Mouse (Mus musculus) liver, embryonic 16.5 days (tissue): ENCODE results near the gene Ubr4. TPM values are rescaled to one million over a fixed set of nuclear protein-coding genes. Genes with fewer than 3 reads are reported as not detected.
A peak's percentile ranks its signal among the peaks of the same experiment; 100 is the strongest.

Experiments
- ATAC-seq: fragments of 200-750 bp; cut with Nextera tagmentation; 2 replicates; pipeline ENCODE4 v1.8.0; 2017; ENCODE audit warnings: low read depth, mild to moderate bottlenecking, moderate number of reproducible peaks, moderate library complexity
- H3K27ac ChIP-seq: fragments of 300-500 bp; sonication (generic); 2 replicates; pipeline ENCODE4 v1.5.1; 2014; ENCODE audit warnings: mild to moderate bottlenecking, low read length
- H3K27me3 ChIP-seq: fragments of 300-500 bp; sonication (generic); 2 replicates; pipeline ENCODE4 v1.6.1; 2014; ENCODE audit warnings: low read depth, low read length, mixed read lengths; ENCODE audit not compliant: control insufficient read depth, insufficient read depth
- H3K36me3 ChIP-seq: fragments of 300-500 bp; sonication (generic); 2 replicates; pipeline ENCODE4 v1.6.1; 2014; ENCODE audit warnings: mild to moderate bottlenecking; ENCODE audit not compliant: control insufficient read depth, insufficient read depth
- H3K4me1 ChIP-seq: fragments of 300-500 bp; sonication (generic); 2 replicates; pipeline ENCODE4 v1.6.1; 2014; ENCODE audit warnings: low read depth, low read length, mixed read lengths; ENCODE audit not compliant: control insufficient read depth
- H3K4me2 ChIP-seq: fragments of 300-500 bp; sonication (generic); 2 replicates; pipeline ENCODE4 v1.6.1; 2014; ENCODE audit warnings: low read depth, low read length, mixed read lengths
- H3K4me3 ChIP-seq: fragments of 300-500 bp; sonication (generic); 2 replicates; pipeline ENCODE4 v1.5.1; 2014; ENCODE audit warnings: low read depth, mild to moderate bottlenecking, low read length
- H3K9ac ChIP-seq: fragments of 300-500 bp; sonication (generic); 2 replicates; pipeline ENCODE4 v1.6.1; 2014; ENCODE audit warnings: low read depth, low read length
- H3K9me3 ChIP-seq: fragments of 300-500 bp; sonication (generic); replicated peaks from 2 replicates; pipeline ENCODE4 v1.6.1; 2016; ENCODE audit warnings: low read length; ENCODE audit not compliant: control insufficient read depth
- WGBS: fragments of 180-500 bp; shearing (Covaris S2); extraction: QIAGEN DNeasy Blood & Tissue Kit; methylation state at CpG from one replicate; pipeline ENCODE4 v1.1.7; 2014; ENCODE audit not compliant: insufficient replicate concordance; 5-methylcytosine and 5-hydroxymethylcytosine counted together
- polyA plus RNA-seq: library from polyadenylated mRNA; unstranded; fragments of >200 nt; fragmentation: Nextera tagmentation; extraction: Ambion mirVana; gene quantifications from 2 replicates; pipeline ENCODE4 v1.2.1, GENCODE M21; 2015

Ubr4 gene
- polyA plus RNA-seq, 1 experiment from 2014 or later: 42.9 TPM

- Histone ChIP-seq H3K9me3 (no peaks in the 10 kb centered on the region), H3K36me3 (peaks cover 91% of the 10 kb centered on the region), H3K27me3 (no peaks in the 10 kb centered on the region), H3K4me3 (no peak overlapping the region), H3K4me1 (no peaks in the 10 kb centered on the region; the same call in 1 of the 2 replicates), H3K4me2 (no peak overlapping the region), H3K9ac (no peak overlapping the region), H3K27ac (no peak overlapping the region)
- no peak for ATAC-seq
- 55% methylated on average over 6 of the region's 6 CpGs for WGBS
Measured at GRCm38 (mm10) chr4:139454339-139454738, 101.9 kb downstream of the Ubr4 start.

GRCm38 (mm10) chr4:139459970-139460369 is 107.6 kb downstream of the Ubr4 start:
- Histone ChIP-seq H3K4me1 (no peaks in the 10 kb centered on the region; the same call in 1 of the 2 replicates), H3K27me3 (no peaks in the 10 kb centered on the region), H3K4me3 (no peak overlapping the region), H3K9ac (no peak overlapping the region), H3K36me3 (peaks cover 93% of the 10 kb centered on the region), H3K9me3 (no peaks in the 10 kb centered on the region), H3K27ac (no peak overlapping the region), H3K4me2 (no peak overlapping the region)
- WGBS: 85% methylated on average over 15 of the region's 15 CpGs
- ATAC-seq: no peak

- H3K36me3 ChIP-seq: peaks cover 90% of the 10 kb centered on the region
- no peak overlapping the region for H3K4me3 ChIP-seq
- H3K4me2 ChIP-seq: no peak overlapping the region
- H3K27me3 ChIP-seq: no peaks in the 10 kb centered on the region
- ATAC-seq: no peak
- H3K9me3 ChIP-seq: no peaks in the 10 kb centered on the region
- 91% methylated on average over 12 of the region's 12 CpGs for WGBS
- H3K27ac ChIP-seq: no peak overlapping the region
- H3K4me1 ChIP-seq: no peaks in the 10 kb centered on the region
- no peak overlapping the region for H3K9ac ChIP-seq
Measured at GRCm38 (mm10) chr4:139464163-139464562, 111.8 kb downstream of the Ubr4 start.

GRCm38 (mm10) chr4:139466541-139466940 is 114.1 kb downstream of the Ubr4 start:
- Histone ChIP-seq H3K4me3 (no peak overlapping the region), H3K27ac (no peak overlapping the region), H3K4me2 (no peak overlapping the region), H3K9ac (no peak overlapping the region), H3K27me3 (no peaks in the 10 kb centered on the region), H3K9me3 (no peaks in the 10 kb centered on the region), H3K4me1 (no peaks in the 10 kb centered on the region), H3K36me3 (peaks cover 92% of the 10 kb centered on the region)
- ATAC-seq: no peak
- WGBS: 85% methylated on average over 6 of the region's 6 CpGs

- no peak overlapping the region for H3K4me2 ChIP-seq
- peak; percentile 66 for ATAC-seq
- 55% methylated on average over 7 of the region's 7 CpGs for WGBS
- no peaks in the 10 kb centered on the region for H3K27me3 ChIP-seq
- no peaks in the 10 kb centered on the region for H3K9me3 ChIP-seq
- H3K36me3 ChIP-seq: peaks cover 95% of the 10 kb centered on the region
- no peak overlapping the region for H3K9ac ChIP-seq
- H3K4me3 ChIP-seq: no peak overlapping the region
- no peak overlapping the region for H3K27ac ChIP-seq
- no peaks in the 10 kb centered on the region for H3K4me1 ChIP-seq
Measured at GRCm38 (mm10) chr4:139470198-139470597, 117.8 kb downstream of the Ubr4 start.

GRCm38 (mm10) chr4:139476663-139477625 is 124.5 kb downstream of the Ubr4 start:
- no peak overlapping the region for H3K4me2 ChIP-seq
- H3K36me3 ChIP-seq: peaks cover 93% of the 10 kb centered on the region

GRCm38 (mm10) chr4:139477983-139478382 is 125.6 kb downstream of the Ubr4 start:
- Histone ChIP-seq H3K9me3 (no peaks in the 10 kb centered on the region), H3K27ac (no peak overlapping the region), H3K27me3 (no peaks in the 10 kb centered on the region), H3K9ac (no peak overlapping the region), H3K36me3 (peaks cover 93% of the 10 kb centered on the region), H3K4me2 (no peak overlapping the region), H3K4me3 (no peak overlapping the region), H3K4me1 (no peaks in the 10 kb centered on the region)
- no peak for ATAC-seq
- WGBS: 70% methylated on average over 2 of the region's 2 CpGs

More at GRCm38 (mm10) chr4:139476663-139477625, 124.5 kb downstream of the Ubr4 start:
- Histone ChIP-seq H3K9ac (no peak overlapping the region), H3K27ac (no peak overlapping the region), H3K4me1 (no peaks in the 10 kb centered on the region), H3K27me3 (no peaks in the 10 kb centered on the region), H3K4me3 (no peak overlapping the region), H3K9me3 (no peaks in the 10 kb centered on the region)
- no peak for ATAC-seq
- WGBS: 88% methylated on average over 16 of the region's 16 CpGs

GRCm38 (mm10) chr4:139479176-139479575 is 126.8 kb downstream of the Ubr4 start:
- no peak overlapping the region for H3K9ac ChIP-seq
- no peak for ATAC-seq
- H3K36me3 ChIP-seq: peaks cover 93% of the 10 kb centered on the region
- H3K27me3 ChIP-seq: no peaks in the 10 kb centered on the region
- no peaks in the 10 kb centered on the region for H3K9me3 ChIP-seq
- H3K4me3 ChIP-seq: no peak overlapping the region
- WGBS: 85% methylated on average over 8 of the region's 8 CpGs
- H3K27ac ChIP-seq: no peak overlapping the region
- H3K4me1 ChIP-seq: no peaks in the 10 kb centered on the region
- H3K4me2 ChIP-seq: no peak overlapping the region

GRCm38 (mm10) chr4:139481400-139481799 is 129.0 kb downstream of the Ubr4 start:
- 55% methylated on average over 1 of the region's 1 CpGs for WGBS
- Histone ChIP-seq H3K9ac (no peak overlapping the region), H3K9me3 (no peaks in the 10 kb centered on the region), H3K4me2 (no peak overlapping the region), H3K27ac (no peak overlapping the region), H3K36me3 (peaks cover 89% of the 10 kb centered on the region), H3K4me3 (no peak overlapping the region), H3K4me1 (no peaks in the 10 kb centered on the region), H3K27me3 (no peaks in the 10 kb centered on the region)
- no peak for ATAC-seq
